ENCODE assay signal across 8 mouse cellular contexts in the genomic region with DNA sequence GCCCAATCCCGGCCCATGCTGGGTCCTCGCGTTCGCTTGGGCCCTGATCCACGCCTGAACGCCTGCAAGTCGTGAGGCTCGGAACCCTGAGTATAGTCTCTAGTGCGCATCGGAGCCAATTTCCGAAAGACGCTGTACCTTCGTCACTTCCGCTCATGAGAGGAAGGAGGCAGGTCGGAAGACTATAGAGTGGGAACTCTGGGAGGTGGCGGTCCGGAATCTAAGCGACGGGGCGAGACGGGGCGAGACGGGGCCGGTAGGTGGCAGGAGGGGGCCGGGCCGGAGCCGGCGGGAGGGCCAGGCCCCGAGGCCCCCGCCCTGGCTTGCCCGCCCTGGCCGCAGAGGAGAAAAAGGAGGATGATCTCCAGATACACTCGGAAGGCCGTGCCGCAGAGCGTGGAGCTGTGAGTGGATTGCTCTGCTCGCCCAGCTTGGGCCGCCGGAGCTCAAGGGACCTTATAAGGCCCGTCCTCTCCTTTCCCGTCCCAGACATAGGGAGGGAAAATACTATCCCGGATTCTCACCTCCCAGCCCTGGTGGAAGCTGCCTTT. TPM values are rescaled to one million over a fixed set of nuclear protein-coding genes. Genes with fewer than 3 reads are reported as not detected.
DNase-seq lines count a peak whose midpoint lies in the region; ATAC-seq and TF ChIP-seq lines count a peak whose summit lies in the region.

A gene (minus strand): TSS at position 131 of the 551 bp plus-strand sequence.
A gene (plus strand): TSS at position 172 of the 551 bp plus-strand sequence.

- H3K4me2 ChIP-seq in forebrain, embryonic 15.5 days (replicated peaks): peak within 1 kb of the TSS; percentile 67

- in situ Hi-C loops in ES-E14 (cut with MboI; ENCODE audit: low sequenced_read_pairs in 2 of 2, unreplicated experiment in 2 of 2): no loop called here

- H3K27ac ChIP-seq in ES-E14 (ENCODE audit: insufficient read depth, low read depth, low read length, poor library complexity, severe bottlenecking): peak within 1 kb of the TSS; percentile 93
- H3K27ac ChIP-seq in forebrain, embryonic 15.5 days (replicated peaks): peak within 1 kb of the TSS; percentile 87

- TF ChIP-seq CTCF in lung, adult 2 months (IDR thresholded peaks at IDR 0.05; ENCODE audit: insufficient read depth, low read length): no peak

- peak within 1 kb of the TSS; percentile 85 to 97 for H3K4me3 ChIP-seq in ES-E14 (ENCODE audit: insufficient read depth in 1 of 2, low read depth in 1 of 2, low read length in 2 of 2, poor library complexity in 1 of 2, severe bottlenecking in 1 of 2)
- peak within 1 kb of the TSS; percentile 89 for H3K4me3 ChIP-seq in forebrain, embryonic 15.5 days
- peak within 1 kb of the TSS; percentile 86 for H3K4me3 ChIP-seq in lung, adult 2 months (replicated peaks; ENCODE audit: extremely low read depth, low read depth, low read length)

- under 1% methylated on average over 42 of the region's 42 CpGs for WGBS in forebrain, embryonic 15.5 days
- under 1% methylated on average over 38 of the region's 42 CpGs for WGBS in lung, adult 2 months

- peak; percentile 63; the same call in 1 of the 2 replicates for TF ChIP-seq POLR2A in lung, adult 2 months (IDR thresholded peaks at IDR 0.05; ENCODE audit: borderline replicate concordance, extremely low read depth, low read depth, low read length)

- peaks cover 0 to 3% of the 10 kb centered on the region in 2 experiments; a peak in 1 of 4 replicates for H3K4me1 ChIP-seq in ES-E14 (ENCODE audit: control insufficient read depth in 2 of 2, insufficient read depth in 2 of 2, low read length in 2 of 2, poor library complexity in 1 of 2)
- peaks cover 28% of the 10 kb centered on the region for H3K4me1 ChIP-seq in forebrain, embryonic 15.5 days
- H3K4me1 ChIP-seq in lung, adult 2 months (ENCODE audit: control insufficient read depth, insufficient read depth, low read length): peaks cover 3% of the 10 kb centered on the region; the same call in 1 of the 2 replicates

- intact Hi-C loops in heart, postnatal 25 days (cut with DNase I): loop anchor here (2.0 kb wide), 1 partner anchor 43 kb away; no protein-coding TSS in a partner anchor

- H3K36me3 ChIP-seq in ES-E14 (ENCODE audit: control insufficient read depth, insufficient read depth, low read length, poor library complexity, severe bottlenecking): peaks cover 8% of the 10 kb centered on the region
- H3K36me3 ChIP-seq in forebrain, embryonic 15.5 days: peaks cover 10% of the 10 kb centered on the region

- no peaks in the 10 kb centered on the region; the same call in 1 of the 2 replicates for H3K9me3 ChIP-seq in ES-E14 (ENCODE audit: control insufficient read depth, insufficient read depth, low read depth, low read length)
- H3K9me3 ChIP-seq in forebrain, embryonic 15.5 days: no peaks in the 10 kb centered on the region

- H3K9ac ChIP-seq in ES-E14 (ENCODE audit: insufficient read depth, low read depth, low read length, poor library complexity, severe bottlenecking): peak within 1 kb of the TSS; percentile 99
- H3K9ac ChIP-seq in forebrain, embryonic 15.5 days (replicated peaks): peak within 1 kb of the TSS; percentile 99

- ATAC-seq in forebrain, embryonic 15.5 days (replicated peaks): peak; percentile 98
- ATAC-seq in neutrophil, adult 5-6 weeks (ENCODE audit: extremely low read depth, insufficient number of reproducible peaks, low FRiP score, poor library complexity, severe bottlenecking): peak; percentile 99

- DNase-seq in ES-E14 (ENCODE audit: low read depth, low spot score): peak; percentile 97
- DNase-seq in cerebellum, adult 11-12 months: peak; percentile 88
- DNase-seq in heart, postnatal 25 days (ENCODE audit: low spot score): peak; percentile 82
- peak; percentile 87 to 95 for DNase-seq in layer of hippocampus, adult 18-20 months (ENCODE audit: low spot score in 2 of 2)
- peak; percentile 93 for DNase-seq in lung, adult 2 months
- DNase-seq in thymus, adult 18-20 months: peak; percentile 82 to 84

- no peaks in the 10 kb centered on the region for H3K27me3 ChIP-seq in forebrain, embryonic 15.5 days

TF ChIP-seq in ES-E14, 5 proteins besides CTCF, POLR2A, EP300 and RAD21:
- TF ChIP-seq HCFC1 (IDR thresholded peaks at IDR 0.05; ENCODE audit: borderline replicate concordance, insufficient read depth, low read length) (peak; percentile 89), MAFK (IDR thresholded peaks at IDR 0.05; ENCODE audit: insufficient read depth, low read depth, low read length) (no peak), ZC3H11A (IDR thresholded peaks at IDR 0.05; ENCODE audit: borderline replicate concordance, low read depth, low read length) (0 out of 2 replicates have a peak, but pooled peaks have one; percentile 3), CHD2 (IDR thresholded peaks at IDR 0.05; ENCODE audit: low read depth, low read length) (peak; percentile 65; the same call in 1 of the 2 replicates), ZNF384 (IDR thresholded peaks at IDR 0.05; ENCODE audit: low read depth, low read length) (no peak)

RNA-seq across cellular contexts. Expression of the first gene that starts in this region (rescaled TPM):
- 35.1 and 53.5 TPM in 2 replicates for total RNA-seq in ES-E14 (2012; rRNA removed)
- 50.1 and 54.9 TPM in 2 replicates for polyA plus RNA-seq in forebrain, embryonic 15.5 days (2015; fragmentation: Nextera tagmentation; extraction: Ambion mirVana)
- 10 to 100 TPM; 29.9 to 36.2 TPM for total RNA-seq in heart, postnatal 25 days (2021)
- total RNA-seq in layer of hippocampus, adult 18-20 months (2021): 10 to 100 TPM; 31.5 to 32.4 TPM
- polyA plus RNA-seq in lung, adult 2 months (2012; rRNA removed): 10.8 and 14.4 TPM in 2 replicates
- 35.0 and 35.8 TPM in 2 replicates for total RNA-seq in neutrophil, adult 5-6 weeks (2017)

RNA-seq across cellular contexts. Expression of the second gene that starts in this region (rescaled TPM):
- total RNA-seq in ES-E14 (2012; rRNA removed): 18.0 and 19.6 TPM in 2 replicates
- 42.3 and 43.3 TPM in 2 replicates for polyA plus RNA-seq in forebrain, embryonic 15.5 days (2015; fragmentation: Nextera tagmentation; extraction: Ambion mirVana)
- 10 to 100 TPM; 34.0 to 34.1 TPM for total RNA-seq in heart, postnatal 25 days (2021)
- total RNA-seq in layer of hippocampus, adult 18-20 months (2021): 10 to 100 TPM; 46.3 to 47.6 TPM
- polyA plus RNA-seq in lung, adult 2 months (2012; rRNA removed): 21.0 and 24.6 TPM in 2 replicates
- total RNA-seq in neutrophil, adult 5-6 weeks (2017): 58.0 and 59.8 TPM in 2 replicates

Comparison
In these comparisons a context has a peak if more than half of its experiments do, and no peak if none do; other contexts are left out.
1. Peak in every context shown above with its lines: DNase-seq, ATAC-seq, H3K4me3 ChIP-seq and H3K27ac ChIP-seq.